Mouse (Mus musculus) heart, adult 2 months (tissue): ENCODE measurements around the gene Ripk3.

Source experiments
- CTCF ChIP-seq: fragments of 200-600 bp; IDR thresholded peaks from 2 replicates; pipeline ENCODE4 v1.8.1; 2022; ENCODE audit warnings: antibody characterized with exemption, mild to moderate bottlenecking, moderate library complexity
- EP300 ChIP-seq: fragments of 200-500 bp; IDR thresholded peaks from 2 replicates; pipeline ENCODE4 v1.6.1; 2011; ENCODE audit warnings: low read depth, low read length, control low read depth; ENCODE audit not compliant: insufficient read depth
- POLR2A ChIP-seq: fragments of 200-500 bp; IDR thresholded peaks from 2 replicates; pipeline ENCODE4 v1.6.1; 2011; ENCODE audit warnings: mild to moderate bottlenecking, low read depth, low read length, control low read depth; ENCODE audit not compliant: insufficient read depth

DNA sequence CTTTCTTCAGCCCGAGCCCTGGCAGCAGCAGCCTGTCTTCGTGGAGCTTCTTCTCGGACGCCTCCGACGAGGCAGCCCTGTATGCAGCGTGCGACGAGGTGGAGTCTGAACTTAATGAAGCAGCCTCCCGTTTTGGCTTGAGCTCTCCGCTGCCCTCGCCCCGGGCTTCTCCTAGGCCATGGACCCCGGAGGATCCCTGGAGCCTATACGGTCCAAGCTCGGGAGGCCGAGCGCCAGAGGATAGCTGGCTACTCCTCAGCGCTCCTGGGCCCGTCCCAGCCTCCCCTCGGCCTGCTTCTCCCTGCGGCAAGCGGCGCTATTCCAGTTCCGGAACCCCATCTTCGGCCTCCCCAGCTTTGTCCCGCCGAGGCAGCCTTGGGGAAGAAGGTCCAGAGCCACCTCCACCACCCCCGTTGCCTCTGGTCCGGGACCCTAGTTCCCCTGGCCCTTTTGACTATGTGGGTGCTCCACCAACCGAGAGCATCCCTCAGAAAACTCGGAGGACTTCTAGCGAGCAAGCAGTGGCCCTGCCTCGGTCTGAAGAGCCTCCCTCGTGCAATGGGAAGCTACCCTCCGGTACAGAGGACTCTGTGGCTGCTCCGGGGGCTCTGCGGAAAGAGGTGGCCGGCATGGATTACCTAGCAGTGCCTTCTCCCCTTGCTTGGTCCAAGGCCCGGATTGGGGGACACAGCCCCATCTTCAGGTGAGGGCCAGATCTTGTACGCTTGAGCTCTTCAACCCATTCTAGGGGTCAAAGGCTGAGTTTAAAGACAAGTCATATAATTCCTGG is 38.1 kb upstream of the Ripk3 start:
- TF ChIP-seq POLR2A = no peak
- TF ChIP-seq EP300 = no peak
- TF ChIP-seq CTCF = no peak
